Mouse (Mus musculus): ENCODE measurements at regions not wholly inside any gene's neighbourhood (a gene's known extent, or its start where the extent isn't known, plus 50 kb on each side); places are given as distances from the start of the nearest gene placed in this dataset.

DNA sequence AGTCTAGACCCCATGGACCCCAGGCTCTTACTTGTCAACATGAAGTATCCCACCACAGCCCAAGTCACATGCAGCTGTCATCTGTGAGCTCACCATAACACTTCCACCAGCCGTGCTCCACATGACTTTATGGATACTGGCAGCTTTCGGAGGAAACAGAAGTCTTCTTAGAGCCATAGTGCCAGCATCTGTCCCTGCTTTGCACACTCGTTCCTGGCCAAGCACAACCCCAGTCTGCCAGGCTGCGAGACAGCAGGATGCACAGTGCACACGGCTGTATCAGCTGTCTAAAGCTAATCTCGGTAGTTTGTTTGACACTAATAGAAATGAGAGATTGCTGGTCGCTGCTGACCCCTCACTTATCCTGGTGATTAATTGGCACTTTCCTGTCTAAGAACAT is 163.7 kb upstream of the Ppp2r2d start:
- H3K79me2 ChIP-seq (replicated peaks; ENCODE audit: control insufficient read depth, insufficient read depth, low read length) = no peaks in the 10 kb centered on the region
- H3K27ac ChIP-seq = no peak overlapping the region
- intact Hi-C loops (cut with DNase I) = no loop called here
- WGBS = 61% methylated on average over 7 of the region's 7 CpGs
- H3K36me3 ChIP-seq (ENCODE audit: control insufficient read depth, insufficient read depth, low read length) = no peaks in the 10 kb centered on the region
- no peak for TF ChIP-seq EP300 (IDR thresholded peaks at IDR 0.05; ENCODE audit: insufficient read depth, low read depth, low read length)
- no peak for TF ChIP-seq CTCF (IDR thresholded peaks at IDR 0.05)
- TF ChIP-seq POLR2A (IDR thresholded peaks at IDR 0.05; ENCODE audit: insufficient read depth, low read depth, low read length) = no peak
- no peak overlapping the region for H3K9ac ChIP-seq (ENCODE audit: low read depth, low read length)
- H3K27me3 ChIP-seq (ENCODE audit: control insufficient read depth, insufficient read depth, low read length) = peaks cover 2% of the 10 kb centered on the region; the same call in 1 of the 2 replicates
- no peak for DNase-seq
- H3K4me3 ChIP-seq = no peak overlapping the region
- no peaks in the 10 kb centered on the region for H3K4me1 ChIP-seq (ENCODE audit: control insufficient read depth, insufficient read depth, low read length)

DNA sequence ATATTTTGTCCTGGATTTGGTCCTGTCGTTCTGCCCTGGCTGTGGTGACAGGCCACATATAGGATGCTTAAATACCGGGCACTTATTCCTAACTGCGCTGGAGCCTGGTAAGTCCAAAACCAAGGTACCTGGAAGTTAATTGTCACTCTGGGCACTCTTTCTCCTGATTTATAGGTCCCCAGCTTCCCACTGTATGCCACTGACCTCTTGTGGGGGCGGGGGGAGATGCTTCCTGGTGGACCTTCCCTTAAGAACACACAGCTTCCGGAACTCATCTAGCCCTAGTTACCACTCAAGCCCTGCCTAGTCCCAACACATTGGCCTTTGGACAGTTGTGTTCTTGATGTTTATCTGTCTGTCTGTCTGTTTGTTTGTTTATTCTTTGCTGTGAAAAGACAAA is 165.3 kb upstream of the Ppp2r2d start:
- Histone ChIP-seq H3K27ac (no peak overlapping the region), H3K9ac (ENCODE audit: low read depth, low read length) (no peak overlapping the region), H3K4me3 (no peak overlapping the region), H3K79me2 (replicated peaks; ENCODE audit: control insufficient read depth, insufficient read depth, low read length) (no peaks in the 10 kb centered on the region), H3K4me1 (ENCODE audit: control insufficient read depth, insufficient read depth, low read length) (no peaks in the 10 kb centered on the region), H3K36me3 (ENCODE audit: control insufficient read depth, insufficient read depth, low read length) (no peaks in the 10 kb centered on the region), H3K27me3 (ENCODE audit: control insufficient read depth, insufficient read depth, low read length) (peaks cover 2% of the 10 kb centered on the region; the same call in 1 of the 2 replicates)
- TF ChIP-seq CTCF (IDR thresholded peaks at IDR 0.05) (no peak), EP300 (IDR thresholded peaks at IDR 0.05; ENCODE audit: insufficient read depth, low read depth, low read length) (no peak), POLR2A (IDR thresholded peaks at IDR 0.05; ENCODE audit: insufficient read depth, low read depth, low read length) (no peak)
- WGBS = 69% methylated on average over 5 of the region's 5 CpGs
- intact Hi-C loops (cut with DNase I) = no loop called here
- DNase-seq = no peak

DNA sequence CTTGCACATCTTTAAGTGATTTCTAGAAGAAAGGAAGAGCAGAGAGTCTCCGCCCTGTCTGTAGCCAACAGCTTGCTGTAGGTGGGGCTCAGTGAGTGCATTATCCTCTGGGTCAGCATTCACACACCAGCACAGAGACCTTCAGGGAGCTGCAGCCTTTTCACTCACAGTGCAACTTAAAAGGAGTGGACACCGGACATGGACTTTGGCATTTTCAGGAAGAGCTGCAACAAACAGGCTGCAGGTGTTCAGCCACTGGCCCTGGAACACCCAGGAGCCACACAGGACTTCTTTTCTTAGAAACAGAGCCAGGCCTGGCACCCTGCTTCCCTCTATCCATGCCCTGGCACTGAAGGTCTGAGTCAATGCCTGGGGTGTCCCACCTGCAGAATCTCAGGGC is 166.3 kb upstream of the Ppp2r2d start:
- Histone ChIP-seq H3K4me3 (no peak overlapping the region), H3K79me2 (replicated peaks; ENCODE audit: control insufficient read depth, insufficient read depth, low read length) (no peaks in the 10 kb centered on the region), H3K36me3 (ENCODE audit: control insufficient read depth, insufficient read depth, low read length) (no peaks in the 10 kb centered on the region), H3K27me3 (ENCODE audit: control insufficient read depth, insufficient read depth, low read length) (peaks cover 2% of the 10 kb centered on the region; the same call in 1 of the 2 replicates), H3K4me1 (ENCODE audit: control insufficient read depth, insufficient read depth, low read length) (no peaks in the 10 kb centered on the region), H3K9ac (ENCODE audit: low read depth, low read length) (no peak overlapping the region), H3K27ac (no peak overlapping the region)
- TF ChIP-seq CTCF (IDR thresholded peaks at IDR 0.05) = no peak
- no peak for TF ChIP-seq POLR2A (IDR thresholded peaks at IDR 0.05; ENCODE audit: insufficient read depth, low read depth, low read length)
- TF ChIP-seq EP300 (IDR thresholded peaks at IDR 0.05; ENCODE audit: insufficient read depth, low read depth, low read length) = no peak
- DNase-seq = no peak
- intact Hi-C loops (cut with DNase I) = no loop called here
- WGBS = 83% methylated on average over 2 of the region's 2 CpGs

DNA sequence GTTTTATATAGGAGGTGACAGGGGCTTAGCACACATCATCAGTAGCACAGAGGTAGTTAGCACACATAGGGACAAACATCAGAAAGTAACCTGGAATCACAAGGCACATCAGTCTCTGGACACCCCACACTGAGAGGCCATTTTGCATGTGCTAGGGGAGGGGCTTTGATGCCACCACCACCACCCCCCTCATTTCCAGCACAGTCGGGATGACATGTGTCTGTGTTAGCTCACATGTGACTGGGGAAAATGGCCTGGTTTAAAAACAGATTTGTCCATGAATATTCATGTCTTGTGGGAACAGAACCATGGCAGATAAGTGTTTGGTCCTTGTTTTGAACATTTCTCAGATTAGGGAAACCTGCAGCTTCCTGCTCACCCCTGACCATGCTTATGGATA is 172.9 kb upstream of the Ppp2r2d start:
- TF ChIP-seq EP300 (IDR thresholded peaks at IDR 0.05; ENCODE audit: insufficient read depth, low read depth, low read length) = no peak
- no peak for TF ChIP-seq POLR2A (IDR thresholded peaks at IDR 0.05; ENCODE audit: insufficient read depth, low read depth, low read length)
- no peak for TF ChIP-seq CTCF (IDR thresholded peaks at IDR 0.05)
- no peaks in the 10 kb centered on the region for H3K4me1 ChIP-seq (ENCODE audit: control insufficient read depth, insufficient read depth, low read length)
- H3K27ac ChIP-seq = no peak overlapping the region
- WGBS = 28% methylated on average over 1 of the region's 1 CpGs
- no peaks in the 10 kb centered on the region for H3K79me2 ChIP-seq (replicated peaks; ENCODE audit: control insufficient read depth, insufficient read depth, low read length)
- no peak for DNase-seq
- H3K9ac ChIP-seq (ENCODE audit: low read depth, low read length) = no peak overlapping the region
- intact Hi-C loops (cut with DNase I) = no loop called here
- H3K4me3 ChIP-seq = no peak overlapping the region
- H3K27me3 ChIP-seq (ENCODE audit: control insufficient read depth, insufficient read depth, low read length) = no peaks in the 10 kb centered on the region
- no peaks in the 10 kb centered on the region for H3K36me3 ChIP-seq (ENCODE audit: control insufficient read depth, insufficient read depth, low read length)

DNA sequence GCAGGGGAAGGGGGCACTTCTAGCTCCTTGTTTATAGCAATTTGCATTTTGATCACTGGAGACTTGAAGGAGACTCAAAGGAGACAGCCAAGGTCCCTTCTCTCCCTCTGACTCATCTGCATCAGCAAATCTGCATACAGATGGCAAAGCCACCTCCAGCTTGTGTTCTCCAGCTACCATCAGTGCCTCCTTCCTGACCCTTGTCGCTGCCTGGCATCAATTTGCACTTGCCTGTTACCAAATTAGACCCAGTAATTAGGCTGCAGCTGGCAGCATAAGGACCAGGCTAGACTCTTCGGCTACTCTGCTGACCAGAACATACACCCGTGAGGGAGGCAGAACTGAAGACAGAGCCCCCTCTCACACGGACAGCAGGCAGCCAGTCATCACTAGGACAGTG is 177.5 kb upstream of the Ppp2r2d start:
- Histone ChIP-seq H3K79me2 (replicated peaks; ENCODE audit: control insufficient read depth, insufficient read depth, low read length) (no peaks in the 10 kb centered on the region), H3K9ac (ENCODE audit: low read depth, low read length) (no peak overlapping the region), H3K36me3 (ENCODE audit: control insufficient read depth, insufficient read depth, low read length) (no peaks in the 10 kb centered on the region), H3K4me3 (no peak overlapping the region), H3K27me3 (ENCODE audit: control insufficient read depth, insufficient read depth, low read length) (no peaks in the 10 kb centered on the region), H3K4me1 (ENCODE audit: control insufficient read depth, insufficient read depth, low read length) (no peaks in the 10 kb centered on the region), H3K27ac (no peak overlapping the region)
- TF ChIP-seq EP300 (IDR thresholded peaks at IDR 0.05; ENCODE audit: insufficient read depth, low read depth, low read length) = no peak
- no peak for TF ChIP-seq CTCF (IDR thresholded peaks at IDR 0.05)
- no peak for TF ChIP-seq POLR2A (IDR thresholded peaks at IDR 0.05; ENCODE audit: insufficient read depth, low read depth, low read length)
- DNase-seq = no peak
- intact Hi-C loops (cut with DNase I) = no loop called here
- 45% methylated on average over 4 of the region's 4 CpGs for WGBS

DNA sequence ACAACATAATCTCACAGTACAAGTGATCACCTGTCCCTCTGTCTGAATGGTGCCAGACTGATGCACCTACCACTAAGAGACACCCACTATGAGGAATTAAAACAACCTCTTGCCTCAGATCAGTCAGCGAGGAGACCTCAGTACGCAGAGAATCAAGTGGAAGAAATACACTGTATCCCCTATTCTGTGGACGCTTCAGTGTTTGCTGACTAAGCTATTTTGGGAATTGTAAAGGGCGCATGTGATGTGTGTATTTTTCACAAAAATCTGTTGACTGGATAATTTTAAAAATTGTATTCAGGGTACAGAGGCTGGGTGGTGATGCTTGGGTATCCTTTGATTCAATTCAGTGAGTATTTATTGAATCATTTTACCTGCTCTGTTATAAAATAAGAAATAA is 185.8 kb upstream of the Ppp2r2d start:
- Histone ChIP-seq H3K9ac (ENCODE audit: low read depth, low read length) (no peak overlapping the region), H3K79me2 (replicated peaks; ENCODE audit: control insufficient read depth, insufficient read depth, low read length) (no peaks in the 10 kb centered on the region), H3K4me1 (ENCODE audit: control insufficient read depth, insufficient read depth, low read length) (no peaks in the 10 kb centered on the region), H3K4me3 (no peak overlapping the region), H3K36me3 (ENCODE audit: control insufficient read depth, insufficient read depth, low read length) (no peaks in the 10 kb centered on the region), H3K27ac (no peak overlapping the region), H3K27me3 (ENCODE audit: control insufficient read depth, insufficient read depth, low read length) (no peaks in the 10 kb centered on the region)
- 82% methylated on average over 4 of the region's 4 CpGs for WGBS
- intact Hi-C loops (cut with DNase I) = no loop called here
- TF ChIP-seq POLR2A (IDR thresholded peaks at IDR 0.05; ENCODE audit: insufficient read depth, low read depth, low read length) = no peak
- no peak for TF ChIP-seq CTCF (IDR thresholded peaks at IDR 0.05)
- no peak for TF ChIP-seq EP300 (IDR thresholded peaks at IDR 0.05; ENCODE audit: insufficient read depth, low read depth, low read length)
- no peak for DNase-seq

Data from heart, adult 2 months (tissue).